Mouse (Mus musculus): ENCODE results near the gene Cep290.

DNA sequence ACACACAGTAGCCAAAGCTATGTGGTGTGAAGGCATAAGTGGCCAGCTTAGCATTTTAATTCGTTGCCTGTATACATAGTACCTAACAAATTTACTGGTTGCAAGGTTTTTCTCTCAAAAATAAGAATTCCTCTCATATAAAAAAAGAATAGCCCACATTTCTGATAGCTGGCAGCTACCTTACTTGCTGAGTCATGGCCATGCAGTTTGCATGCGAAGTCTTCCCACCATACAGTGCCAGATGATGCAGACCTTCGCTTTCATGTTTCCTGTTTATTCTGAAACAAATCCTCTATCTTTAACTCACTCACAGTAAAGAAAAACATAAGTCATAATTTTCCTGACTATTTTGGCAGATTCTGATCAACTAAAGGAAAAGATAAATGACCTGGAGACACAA is 84.3 kb downstream of the Cep290 start:
- TF ChIP-seq CTCF (IDR thresholded peaks at IDR 0.05; ENCODE audit: control insufficient read depth, insufficient read depth, low read length), result no peak
- TF ChIP-seq POLR2A (IDR thresholded peaks at IDR 0.05; ENCODE audit: borderline replicate concordance, control insufficient read depth, low read depth, low read length), result no peak

Measured in bone marrow, adult 2 months (tissue).